Mouse (Mus musculus): ENCODE measurements around the gene Irx2. TPM values are rescaled to one million over a fixed set of nuclear protein-coding genes. Genes with fewer than 3 reads are reported as not detected.

Irx2 gene
- polyA plus RNA-seq, 1 experiment: not detected

- no peak for TF ChIP-seq CTCF (IDR thresholded peaks at IDR 0.05; ENCODE audit: extremely low read depth, insufficient read depth, insufficient read length, insufficient replicate concordance)
- no peak for TF ChIP-seq POLR2A (IDR thresholded peaks at IDR 0.05; ENCODE audit: low read depth, low read length)
- no peak overlapping the region for H3K4me3 ChIP-seq (ENCODE audit: extremely low read depth, insufficient read depth, insufficient read length)
- no peaks in the 10 kb centered on the region for H3K4me1 ChIP-seq (ENCODE audit: control insufficient read depth, insufficient read depth, insufficient read length)
- WGBS: 77% methylated on average over 1 of the region's 1 CpGs
- no peaks in the 10 kb centered on the region for H3K36me3 ChIP-seq (ENCODE audit: control insufficient read depth, insufficient read depth, low read length)
- H3K27me3 ChIP-seq (ENCODE audit: control insufficient read depth, insufficient read depth, low read length): no peaks in the 10 kb centered on the region
- H3K27ac ChIP-seq (ENCODE audit: insufficient read depth, low read length): no peak overlapping the region
- DNase-seq (ENCODE audit: low read depth in 1 of 2, low spot score in 2 of 2): no peak
Measured at GRCm38 (mm10) chr13:72675826-72676225, 47.2 kb downstream of the Irx2 start.

Data from spleen, adult 2 months (tissue).